Mouse (Mus musculus): ENCODE data around the gene Pigo. TPM values are rescaled to one million over a fixed set of nuclear protein-coding genes. Genes with fewer than 3 reads are reported as not detected.
A peak's percentile ranks its signal among the peaks of the same experiment; 100 is the strongest.

The Pigo gene
- 22.3 and 25.5 TPM in 2 replicates for polyA plus RNA-seq (2011; ENCODE audit: insufficient read depth, insufficient read length, low read depth, missing spikeins)

DNA sequence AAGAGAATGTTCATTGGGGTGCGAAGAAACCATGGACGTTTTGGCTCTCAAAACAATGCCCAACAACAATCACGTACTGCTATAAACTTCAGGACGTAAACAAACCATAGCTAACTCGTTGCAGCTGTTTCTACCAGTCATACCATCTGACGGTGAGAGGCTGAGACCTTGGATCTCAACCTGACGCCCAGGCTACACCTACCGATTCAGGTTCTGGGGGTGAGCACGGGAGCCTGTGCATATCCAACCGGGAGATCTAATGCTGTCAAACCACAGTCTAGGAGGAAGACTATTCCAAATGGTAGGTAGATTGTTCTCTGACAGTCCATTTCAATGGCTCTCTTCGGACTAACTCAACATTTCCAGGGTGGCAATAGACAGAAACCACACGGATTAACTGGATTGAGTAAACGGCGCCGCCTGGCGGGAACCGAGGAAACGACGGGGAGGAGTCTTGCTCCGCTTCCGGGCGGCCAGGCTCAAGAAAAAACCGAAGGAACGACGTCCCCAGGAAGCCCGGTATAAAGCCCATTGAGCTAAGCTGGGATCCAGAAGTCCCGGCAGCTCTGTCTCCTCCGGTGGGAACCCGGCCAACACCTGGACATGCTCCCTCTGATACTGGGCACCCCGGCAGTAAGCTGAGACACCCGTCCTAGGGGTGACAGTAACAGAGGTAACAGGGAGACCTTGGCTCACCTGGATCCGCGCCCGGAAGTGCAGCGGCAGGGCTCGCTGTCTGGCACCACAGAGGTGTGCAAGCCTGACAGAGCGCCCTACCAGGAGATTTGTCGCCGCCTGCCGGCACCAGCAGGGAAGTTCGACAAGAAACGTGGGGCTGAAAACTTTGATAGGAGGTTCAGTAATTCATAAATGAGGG lies at the start of gene Pigo:
Gene Pigo (minus strand): TSS at position 736 of the 877 bp plus-strand sequence.
- TF ChIP-seq CTCF (IDR thresholded peaks at IDR 0.05; ENCODE audit: low read depth, low read length): peak; percentile 83
- peak; percentile 43 for TF ChIP-seq POLR2A (IDR thresholded peaks at IDR 0.05; ENCODE audit: insufficient read depth, low read length)
- TF ChIP-seq EP300 (IDR thresholded peaks at IDR 0.05; ENCODE audit: insufficient read depth, low read depth, low read length): 0 out of 2 replicates have a peak, but pooled peaks have one; percentile 40

DNA sequence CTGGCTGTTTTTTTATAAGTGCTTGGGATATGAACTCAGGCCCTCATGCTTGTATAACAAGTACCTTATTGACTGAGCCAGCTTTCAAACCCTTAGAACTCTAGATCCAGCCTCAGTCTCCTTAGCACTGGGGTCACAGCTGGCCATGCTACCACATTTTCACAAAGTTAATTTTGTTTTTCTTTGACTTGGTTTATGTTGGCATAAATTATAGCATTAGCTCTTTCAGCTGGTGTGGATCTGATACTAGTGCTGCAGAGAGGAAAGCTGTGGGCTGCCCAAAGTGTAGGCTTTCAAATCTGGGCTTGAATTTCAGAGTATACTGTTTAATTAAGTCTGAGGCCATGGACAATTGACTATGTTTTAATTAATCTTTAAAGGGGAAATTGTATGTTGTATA lies 49.3 kb upstream of the Pigo start:
- Histone ChIP-seq H3K9ac (ENCODE audit: low read depth, poor library complexity, severe bottlenecking) (no peak overlapping the region), H3K36me3 (ENCODE audit: control insufficient read depth, insufficient read depth, low read length, poor library complexity, severe bottlenecking) (no peaks in the 10 kb centered on the region), H3K27ac (ENCODE audit: insufficient read depth, low read length) (no peak overlapping the region), H3K4me1 (ENCODE audit: control insufficient read depth, insufficient read depth, low read length) (no peaks in the 10 kb centered on the region), H3K27me3 (ENCODE audit: control insufficient read depth, insufficient read depth, low read length, poor library complexity, severe bottlenecking) (no peaks in the 10 kb centered on the region), H3K4me3 (ENCODE audit: low read depth, low read length) (no peak overlapping the region), H3K9me3 (replicated peaks; ENCODE audit: control insufficient read depth, insufficient read depth, low read length, poor library complexity, severe bottlenecking) (no peaks in the 10 kb centered on the region)
- TF ChIP-seq EP300 (IDR thresholded peaks at IDR 0.05; ENCODE audit: insufficient read depth, low read depth, low read length) (no peak), POLR2A (IDR thresholded peaks at IDR 0.05; ENCODE audit: insufficient read depth, low read length) (no peak), CTCF (IDR thresholded peaks at IDR 0.05; ENCODE audit: low read depth, low read length) (no peak)

More for the DNA sequence above, at the start of gene Pigo:
- Histone ChIP-seq H3K27ac (ENCODE audit: insufficient read depth, low read length) (peak within 1 kb of the TSS; percentile 73; the same call in 1 of the 2 replicates), H3K4me3 (ENCODE audit: low read depth, low read length) (peak within 1 kb of the TSS; percentile 93), H3K9me3 (replicated peaks; ENCODE audit: control insufficient read depth, insufficient read depth, low read length, poor library complexity, severe bottlenecking) (no peaks in the 10 kb centered on the region), H3K4me1 (ENCODE audit: control insufficient read depth, insufficient read depth, low read length) (peaks cover 3% of the 10 kb centered on the region), H3K27me3 (ENCODE audit: control insufficient read depth, insufficient read depth, low read length, poor library complexity, severe bottlenecking) (no peaks in the 10 kb centered on the region), H3K9ac (ENCODE audit: low read depth, poor library complexity, severe bottlenecking) (peak within 1 kb of the TSS; percentile 74), H3K36me3 (ENCODE audit: control insufficient read depth, insufficient read depth, low read length, poor library complexity, severe bottlenecking) (peaks cover 25% of the 10 kb centered on the region)

DNA sequence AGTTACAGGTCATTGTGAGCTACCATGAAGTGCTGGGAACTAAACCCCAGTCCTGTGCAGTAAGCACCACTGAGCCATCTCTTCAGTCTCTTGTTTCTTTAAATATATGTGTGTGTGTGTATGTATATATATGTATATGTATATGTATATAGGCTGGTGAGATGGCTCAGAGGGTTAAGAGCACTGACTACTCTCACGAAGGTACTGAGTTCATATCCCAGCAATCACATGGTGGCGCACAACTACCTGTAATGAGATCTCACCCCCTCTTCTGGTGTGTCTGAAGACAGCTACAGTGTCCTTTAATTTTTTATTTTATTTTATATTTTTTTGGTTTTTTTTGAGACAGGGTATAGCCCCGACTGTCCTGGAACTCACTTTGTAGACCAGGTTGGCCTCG lies 39.9 kb upstream of the Pigo start:
- no peaks in the 10 kb centered on the region for H3K36me3 ChIP-seq (ENCODE audit: control insufficient read depth, insufficient read depth, low read length, poor library complexity, severe bottlenecking)
- H3K9ac ChIP-seq (ENCODE audit: low read depth, poor library complexity, severe bottlenecking): no peak overlapping the region
- no peak overlapping the region for H3K4me3 ChIP-seq (ENCODE audit: low read depth, low read length)
- no peaks in the 10 kb centered on the region for H3K4me1 ChIP-seq (ENCODE audit: control insufficient read depth, insufficient read depth, low read length)
- TF ChIP-seq POLR2A (IDR thresholded peaks at IDR 0.05; ENCODE audit: insufficient read depth, low read length) (no peak), CTCF (IDR thresholded peaks at IDR 0.05; ENCODE audit: low read depth, low read length) (no peak), EP300 (IDR thresholded peaks at IDR 0.05; ENCODE audit: insufficient read depth, low read depth, low read length) (no peak)
- H3K27ac ChIP-seq (ENCODE audit: insufficient read depth, low read length): no peak overlapping the region
- no peaks in the 10 kb centered on the region for H3K27me3 ChIP-seq (ENCODE audit: control insufficient read depth, insufficient read depth, low read length, poor library complexity, severe bottlenecking)
- no peaks in the 10 kb centered on the region for H3K9me3 ChIP-seq (replicated peaks; ENCODE audit: control insufficient read depth, insufficient read depth, low read length, poor library complexity, severe bottlenecking)

DNA sequence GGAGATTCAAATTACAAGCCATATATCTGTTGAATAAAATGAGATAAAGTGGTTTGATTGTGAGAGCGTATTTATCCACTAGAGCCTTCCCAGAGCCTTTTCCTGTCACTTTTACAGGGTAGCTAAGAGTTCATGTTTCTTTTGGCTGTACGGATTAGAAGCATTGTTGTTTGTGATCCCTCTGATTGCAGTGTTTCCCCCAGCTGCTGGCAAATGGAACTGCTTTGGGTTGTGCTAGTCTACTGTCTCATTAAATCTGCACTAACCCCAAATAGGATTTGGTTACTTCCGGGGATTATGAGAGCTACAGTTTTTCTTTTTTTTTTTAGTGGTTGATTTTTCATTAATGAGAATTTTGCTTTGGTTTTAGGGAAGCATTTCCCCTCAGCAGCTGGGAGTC lies 34.7 kb upstream of the Pigo start:
- no peak overlapping the region for H3K9ac ChIP-seq (ENCODE audit: low read depth, poor library complexity, severe bottlenecking)
- peaks cover 7% of the 10 kb centered on the region for H3K27me3 ChIP-seq (ENCODE audit: control insufficient read depth, insufficient read depth, low read length, poor library complexity, severe bottlenecking)
- no peaks in the 10 kb centered on the region for H3K36me3 ChIP-seq (ENCODE audit: control insufficient read depth, insufficient read depth, low read length, poor library complexity, severe bottlenecking)
- H3K9me3 ChIP-seq (replicated peaks; ENCODE audit: control insufficient read depth, insufficient read depth, low read length, poor library complexity, severe bottlenecking): no peaks in the 10 kb centered on the region
- H3K4me1 ChIP-seq (ENCODE audit: control insufficient read depth, insufficient read depth, low read length): no peaks in the 10 kb centered on the region
- TF ChIP-seq POLR2A (IDR thresholded peaks at IDR 0.05; ENCODE audit: insufficient read depth, low read length) (no peak), CTCF (IDR thresholded peaks at IDR 0.05; ENCODE audit: low read depth, low read length) (no peak), EP300 (IDR thresholded peaks at IDR 0.05; ENCODE audit: insufficient read depth, low read depth, low read length) (no peak)
- H3K4me3 ChIP-seq (ENCODE audit: low read depth, low read length): no peak overlapping the region
- H3K27ac ChIP-seq (ENCODE audit: insufficient read depth, low read length): no peak overlapping the region

DNA sequence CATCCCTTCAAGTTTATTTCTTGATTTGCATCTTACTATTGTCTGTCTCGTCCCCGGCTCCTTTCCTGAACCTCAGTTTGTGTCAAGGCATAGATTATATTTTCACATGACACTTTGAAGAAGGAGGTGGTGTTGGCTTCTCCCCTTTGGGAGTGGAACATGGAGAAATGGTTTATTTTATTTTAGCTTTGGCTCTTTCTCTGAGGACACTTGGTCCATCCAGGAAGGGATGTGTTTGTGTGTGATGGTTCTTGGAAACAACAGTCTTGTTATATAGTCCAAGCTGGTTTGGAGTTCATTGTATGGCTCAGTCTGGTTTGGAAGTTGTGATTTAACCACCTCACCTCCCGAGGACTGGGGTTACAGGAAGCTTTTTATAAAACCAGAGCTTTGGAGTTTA lies 34.1 kb upstream of the Pigo start:
- no peak overlapping the region for H3K27ac ChIP-seq (ENCODE audit: insufficient read depth, low read length)
- no peaks in the 10 kb centered on the region for H3K4me1 ChIP-seq (ENCODE audit: control insufficient read depth, insufficient read depth, low read length)
- TF ChIP-seq EP300 (IDR thresholded peaks at IDR 0.05; ENCODE audit: insufficient read depth, low read depth, low read length) (no peak), POLR2A (IDR thresholded peaks at IDR 0.05; ENCODE audit: insufficient read depth, low read length) (no peak), CTCF (IDR thresholded peaks at IDR 0.05; ENCODE audit: low read depth, low read length) (no peak)
- no peaks in the 10 kb centered on the region for H3K9me3 ChIP-seq (replicated peaks; ENCODE audit: control insufficient read depth, insufficient read depth, low read length, poor library complexity, severe bottlenecking)
- peaks cover 7% of the 10 kb centered on the region for H3K27me3 ChIP-seq (ENCODE audit: control insufficient read depth, insufficient read depth, low read length, poor library complexity, severe bottlenecking)
- H3K9ac ChIP-seq (ENCODE audit: low read depth, poor library complexity, severe bottlenecking): peak overlapping the region; percentile 80
- no peaks in the 10 kb centered on the region for H3K36me3 ChIP-seq (ENCODE audit: control insufficient read depth, insufficient read depth, low read length, poor library complexity, severe bottlenecking)
- H3K4me3 ChIP-seq (ENCODE audit: low read depth, low read length): peak overlapping the region; percentile 60
